Comparison of ENCODE assay signal across 14 mouse cellular contexts in the genomic region with DNA sequence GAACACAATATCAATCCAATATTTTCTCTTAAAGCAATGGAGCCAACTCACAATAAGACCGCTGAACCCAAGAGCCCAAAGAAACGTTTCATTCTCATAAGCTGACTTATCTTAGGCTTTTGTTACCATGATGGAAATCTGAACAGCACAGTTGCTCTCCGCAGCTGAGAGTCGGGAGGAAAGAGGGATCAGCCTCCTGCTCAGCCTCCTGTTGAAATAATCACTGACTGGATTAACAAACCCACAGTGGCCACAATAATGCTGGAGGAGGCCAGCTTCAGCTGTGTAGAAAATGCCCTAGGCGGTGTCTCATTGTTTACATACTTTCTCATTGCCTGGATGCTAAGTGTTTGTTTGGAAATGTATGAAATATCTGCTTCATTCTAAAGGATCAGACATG.
"Had no signal": no experiment of that assay in that cellular context is flagged by ENCODE, and none has a peak within 500 bp of the region (broad histone marks: within the 10 kb centered on the region; RNA-seq: fewer than 3 reads in every experiment).

No protein-coding gene starts in this region.

- H3K4me3 ChIP-seq: limb, embryonic 13.5 days; stomach, embryonic 15.5 days had no signal

- ATAC-seq: inflammation-experienced regulatory T-cells, adult 6 months; intestine, postnatal 0 days had no signal

- H3K27me3 ChIP-seq: limb, embryonic 13.5 days; stomach, embryonic 15.5 days had no signal

- DNase-seq: kidney, adult 9 months; kidney, postnatal 36 days; left cerebral cortex, postnatal 4 days; lung, adult 18-20 months; right cerebral cortex, postnatal 4 days; spleen, adult 18-20 months; thymus, adult 2 months; thymus, postnatal 25 days had no signal

- H3K27ac ChIP-seq: kidney, postnatal 0 days; limb, embryonic 13.5 days; liver, embryonic 14.5 days; stomach, embryonic 15.5 days had no signal

- H3K4me2 ChIP-seq: limb, embryonic 13.5 days; stomach, embryonic 15.5 days had no signal

- H3K36me3 ChIP-seq: limb, embryonic 13.5 days; stomach, embryonic 15.5 days had no signal
